Mouse (Mus musculus) right cerebral cortex, postnatal 36 days (tissue): ENCODE measurements at regions not wholly inside any gene's neighbourhood (a gene's known extent, or its start where the extent isn't known, plus 50 kb on each side); places are given as distances from the start of the nearest gene placed in this dataset.

Experiments
- DNase-seq, 2 experiments: peaks; one replicate each; pipeline ENCODE4 v3.0.0; 2022; ENCODE audit warnings: low spot score in 2 of 2, mixed read lengths in 1 of 2

GRCm38 (mm10) chr3:38220934-38221833, 263.5 kb downstream of the Ankrd50 start:
- DNase-seq, result peak in 1 of 2 experiments; percentile 25

- DNase-seq, result no peak
Observed at GRCm38 (mm10) chr3:38209081-38209480, 275.6 kb downstream of the Ankrd50 start.

- DNase-seq, result no peak
Observed at GRCm38 (mm10) chr3:38207867-38208266, 276.8 kb downstream of the Ankrd50 start.

DNA sequence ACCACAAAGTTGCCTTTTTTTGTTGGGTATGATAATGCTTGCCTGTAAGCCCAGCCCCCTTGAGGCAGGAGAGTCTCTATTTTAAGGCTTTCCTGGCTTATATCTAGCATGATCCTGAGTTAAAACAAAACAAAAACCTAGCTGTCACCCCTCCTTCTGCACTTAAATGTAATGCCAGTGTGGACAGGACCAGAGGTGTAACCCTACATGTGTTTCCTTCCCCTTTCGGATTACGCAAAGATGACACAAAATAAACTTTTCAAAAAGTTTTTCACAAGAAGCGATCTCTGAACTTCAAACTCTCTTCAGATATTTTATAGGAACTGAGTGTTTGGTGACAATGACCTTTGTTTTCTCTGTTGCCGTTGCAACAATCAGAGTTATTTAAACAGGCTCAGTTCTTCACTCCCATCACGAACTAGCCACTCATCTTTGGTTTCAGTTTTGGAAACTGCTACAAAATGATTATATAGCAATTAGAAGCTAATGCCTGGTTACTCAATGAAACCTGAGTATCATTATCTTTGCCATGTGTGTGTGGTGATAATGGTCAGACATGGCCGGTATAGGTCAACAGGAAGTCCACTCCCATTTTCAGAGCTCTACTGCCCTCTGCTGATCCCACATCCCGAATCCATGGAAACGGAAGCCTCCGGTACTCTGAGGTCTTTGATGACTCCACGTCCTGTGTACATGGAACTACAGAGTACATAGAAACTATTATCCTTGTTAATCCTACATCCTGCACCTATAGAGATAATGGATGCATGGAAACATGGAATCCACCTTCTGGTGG, 282.6 kb downstream of the Ankrd50 start:
- peak in 1 of 2 experiments; percentile 23 for DNase-seq

- DNase-seq, result no peak
Observed at GRCm38 (mm10) chr3:38194001-38194400, 290.6 kb downstream of the Ankrd50 start.

DNA sequence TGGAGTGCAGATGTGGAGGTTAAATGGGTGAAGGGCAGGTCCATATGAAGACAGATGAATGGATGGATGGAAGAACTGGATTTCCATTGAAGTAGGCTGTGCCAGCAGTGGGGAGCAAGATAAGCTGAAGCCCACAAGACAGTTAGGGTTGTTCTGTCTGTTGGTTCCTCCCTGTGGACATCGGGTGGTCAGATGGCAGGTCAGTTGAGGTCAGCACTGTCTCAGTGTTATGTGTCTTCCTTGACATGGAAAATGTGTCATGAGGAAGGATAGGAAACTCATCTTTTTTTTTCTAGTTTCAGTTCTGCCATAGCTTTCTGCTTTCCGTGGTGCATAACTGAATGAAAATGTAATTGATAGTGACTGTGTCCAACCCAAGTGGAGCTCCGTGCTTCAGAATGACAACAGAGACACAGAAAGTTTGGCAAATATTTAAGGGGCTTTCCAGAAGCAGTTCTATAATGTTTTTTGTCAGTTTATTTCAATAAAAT, 297.2 kb downstream of the Ankrd50 start:
- DNase-seq, result no peak

GRCm38 (mm10) chr3:38186503-38186902, 298.1 kb downstream of the Ankrd50 start:
- DNase-seq, result no peak

GRCm38 (mm10) chr3:38178295-38178694, 306.3 kb downstream of the Ankrd50 start:
- no peak for DNase-seq

- DNase-seq, result no peak
Observed at GRCm38 (mm10) chr3:38175946-38176345, 308.7 kb downstream of the Ankrd50 start.

GRCm38 (mm10) chr3:38174735-38175280, 309.8 kb downstream of the Ankrd50 start:
- DNase-seq, result no peak

- DNase-seq, result no peak
Observed at GRCm38 (mm10) chr3:38152408-38152807, 332.2 kb downstream of the Ankrd50 start.

DNA sequence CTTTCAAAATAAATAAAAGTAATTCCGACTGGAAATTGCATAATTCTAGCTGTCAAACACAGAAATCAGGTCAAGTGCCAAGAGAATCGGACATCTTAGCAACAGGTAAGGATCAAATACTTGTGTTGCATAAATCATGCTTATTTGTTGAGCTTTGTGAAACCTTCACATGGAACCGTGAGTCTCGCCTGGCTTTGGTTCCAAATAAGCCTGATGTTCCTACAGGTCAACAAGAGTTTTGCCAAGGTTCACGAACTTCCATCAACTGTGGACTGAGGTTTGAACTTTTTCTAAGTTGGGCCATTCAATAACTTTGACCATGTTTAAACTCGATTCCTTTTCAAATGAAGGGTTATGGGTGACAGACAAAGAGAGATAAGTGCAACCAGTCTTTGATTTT, 332.8 kb downstream of the Ankrd50 start:
- DNase-seq, result no peak

GRCm38 (mm10) chr3:38146663-38147062, 338.0 kb downstream of the Ankrd50 start:
- DNase-seq, result no peak

DNA sequence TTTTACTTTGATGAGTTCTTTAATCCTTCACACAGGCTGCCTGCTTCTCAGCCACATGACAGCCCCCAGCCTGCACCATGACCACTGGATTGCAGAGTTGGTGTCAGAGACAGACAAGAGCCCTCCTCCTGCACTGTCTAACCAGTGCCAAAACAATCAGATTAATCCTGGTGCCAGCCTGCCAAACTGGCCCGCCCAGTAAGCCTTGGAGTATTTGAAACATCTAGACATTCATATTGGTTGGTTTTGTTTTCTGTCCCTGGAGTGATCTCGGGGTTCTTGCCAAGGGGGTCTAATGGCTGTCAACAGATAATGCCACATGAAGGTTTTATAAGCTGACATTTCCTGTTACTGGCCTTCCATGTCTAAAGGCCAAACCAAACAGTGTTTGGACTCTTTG, 339.2 kb downstream of the Ankrd50 start:
- no peak for DNase-seq

GRCm38 (mm10) chr3:38144650-38145049, 340.0 kb downstream of the Ankrd50 start:
- DNase-seq, result no peak

DNA sequence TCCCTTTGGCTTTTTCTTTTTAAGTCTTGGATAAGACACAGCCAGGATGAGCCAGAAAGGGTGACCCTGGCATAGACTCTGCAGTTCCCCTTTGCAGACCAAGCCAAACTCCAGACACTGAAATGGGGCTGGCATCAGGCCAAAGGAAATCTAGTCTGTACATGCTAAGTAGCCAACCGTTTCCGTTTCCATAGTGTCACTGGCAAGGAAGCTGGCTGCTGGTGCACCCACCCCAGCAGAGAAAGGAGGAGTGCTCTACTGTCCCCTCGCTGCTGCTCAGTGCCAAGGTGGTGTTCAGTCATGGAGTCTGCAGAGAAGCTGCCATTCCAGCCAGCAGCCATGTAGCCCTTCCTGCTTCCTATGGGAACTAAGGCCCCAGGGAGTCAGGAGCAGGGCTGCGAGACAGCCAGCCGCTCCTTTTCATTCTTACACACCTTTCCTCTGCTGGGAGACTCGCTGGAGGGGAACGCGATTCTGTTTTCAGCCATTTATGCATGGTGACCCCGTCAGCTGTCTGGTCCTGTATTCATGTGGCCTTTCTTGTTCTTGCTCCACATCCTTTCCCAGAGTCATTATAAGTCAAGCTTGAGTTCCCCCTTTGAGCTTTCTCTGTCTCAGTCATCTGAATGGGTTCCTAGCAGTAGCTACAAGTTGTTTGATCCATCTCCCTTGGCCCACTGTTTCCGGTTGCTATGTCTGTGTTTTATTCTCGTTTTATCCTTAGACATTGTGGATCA, 341.3 kb downstream of the Ankrd50 start:
- peak; percentile 30 to 41 for DNase-seq

- DNase-seq, result no peak
Observed at GRCm38 (mm10) chr3:38139387-38139786, 345.3 kb downstream of the Ankrd50 start.

- DNase-seq, result no peak
Observed at GRCm38 (mm10) chr3:38138014-38138413, 346.6 kb downstream of the Ankrd50 start.

GRCm38 (mm10) chr3:38135808-38136214, 348.8 kb downstream of the Ankrd50 start:
- DNase-seq, result no peak

GRCm38 (mm10) chr3:38134425-38134824, 350.2 kb downstream of the Ankrd50 start:
- DNase-seq, result no peak

- no peak for DNase-seq
Observed at GRCm38 (mm10) chr3:38131887-38132220, 352.8 kb downstream of the Ankrd50 start.
